Mouse (Mus musculus): ENCODE results near the gene Pdzd8. TPM values are rescaled to one million over a fixed set of nuclear protein-coding genes. Genes with fewer than 3 reads are reported as not detected.

Gene Pdzd8
- total RNA-seq, 2 experiments from 2014 or later = 49.7 to 52.6 TPM

- no peak for DNase-seq (ENCODE audit: low spot score in 2 of 2)
Observed at GRCm38 (mm10) chr19:59356388-59356787, 10.8 kb upstream of the Pdzd8 start.

GRCm38 (mm10) chr19:59354906-59355305 lies 9.3 kb upstream of the Pdzd8 start:
- DNase-seq (ENCODE audit: low spot score in 2 of 2) = no peak

GRCm38 (mm10) chr19:59352760-59353159 lies 7.2 kb upstream of the Pdzd8 start:
- no peak for DNase-seq (ENCODE audit: low spot score in 2 of 2)

GRCm38 (mm10) chr19:59351151-59351889 lies 5.7 kb upstream of the Pdzd8 start:
- no peak for DNase-seq (ENCODE audit: low spot score in 2 of 2)

- no peak for DNase-seq (ENCODE audit: low spot score in 2 of 2)
Observed at GRCm38 (mm10) chr19:59350273-59350903, 4.8 kb upstream of the Pdzd8 start.

- DNase-seq (ENCODE audit: low spot score in 2 of 2) = no peak
Observed at GRCm38 (mm10) chr19:59349329-59349960, 3.9 kb upstream of the Pdzd8 start.

- DNase-seq (ENCODE audit: low spot score in 2 of 2) = no peak
Observed at GRCm38 (mm10) chr19:59346325-59346724, 745 bp upstream of the Pdzd8 start.

- DNase-seq (ENCODE audit: low spot score in 2 of 2) = no peak
Observed at GRCm38 (mm10) chr19:59345081-59345657, 411 bp downstream of the Pdzd8 start.

GRCm38 (mm10) chr19:59344304-59344711 lies 1.3 kb downstream of the Pdzd8 start:
- DNase-seq (ENCODE audit: low spot score in 2 of 2) = peak; percentile 9 to 10

GRCm38 (mm10) chr19:59342964-59343363 lies 2.6 kb downstream of the Pdzd8 start:
- no peak for DNase-seq (ENCODE audit: low spot score in 2 of 2)

- DNase-seq (ENCODE audit: low spot score in 2 of 2) = no peak
Observed at GRCm38 (mm10) chr19:59339908-59340307, 5.7 kb downstream of the Pdzd8 start.

GRCm38 (mm10) chr19:59337872-59338681 lies 7.5 kb downstream of the Pdzd8 start:
- DNase-seq (ENCODE audit: low spot score in 2 of 2) = no peak

- DNase-seq (ENCODE audit: low spot score in 2 of 2) = no peak
Observed at GRCm38 (mm10) chr19:59336655-59337054, 8.9 kb downstream of the Pdzd8 start.

- no peak for DNase-seq (ENCODE audit: low spot score in 2 of 2)
Observed at GRCm38 (mm10) chr19:59330816-59331225, 14.8 kb downstream of the Pdzd8 start.

GRCm38 (mm10) chr19:59321990-59322389 lies 23.6 kb downstream of the Pdzd8 start, which contains the start of gene Rps12-ps3:
Gene Rps12-ps3 (plus strand): TSS chr19:59322290.
- DNase-seq (ENCODE audit: low spot score in 2 of 2) = no peak

- peak; percentile 19 to 57 for DNase-seq (ENCODE audit: low spot score in 2 of 2)
Observed at GRCm38 (mm10) chr19:59316571-59316970, 29.0 kb downstream of the Pdzd8 start.

GRCm38 (mm10) chr19:59315308-59315707 lies 30.3 kb downstream of the Pdzd8 start:
- DNase-seq (ENCODE audit: low spot score in 2 of 2) = no peak

GRCm38 (mm10) chr19:59292183-59292839 lies 53.3 kb downstream of the Pdzd8 start:
- DNase-seq (ENCODE audit: low spot score in 2 of 2) = peak in 1 of 2 experiments; percentile 69

- no peak for DNase-seq (ENCODE audit: low spot score in 2 of 2)
Observed at GRCm38 (mm10) chr19:59289811-59290210, 55.8 kb downstream of the Pdzd8 start.

- DNase-seq (ENCODE audit: low spot score in 2 of 2) = no peak
Observed at GRCm38 (mm10) chr19:59289042-59289441, 56.5 kb downstream of the Pdzd8 start.
